Mouse (Mus musculus): Measurements from ENCODE around the gene Phldb1. TPM values are rescaled to one million over a fixed set of nuclear protein-coding genes. Genes with fewer than 3 reads are reported as not detected.

The Phldb1 gene
- polyA plus RNA-seq, 1 experiment from 2014 or later: 36.3 TPM

DNA sequence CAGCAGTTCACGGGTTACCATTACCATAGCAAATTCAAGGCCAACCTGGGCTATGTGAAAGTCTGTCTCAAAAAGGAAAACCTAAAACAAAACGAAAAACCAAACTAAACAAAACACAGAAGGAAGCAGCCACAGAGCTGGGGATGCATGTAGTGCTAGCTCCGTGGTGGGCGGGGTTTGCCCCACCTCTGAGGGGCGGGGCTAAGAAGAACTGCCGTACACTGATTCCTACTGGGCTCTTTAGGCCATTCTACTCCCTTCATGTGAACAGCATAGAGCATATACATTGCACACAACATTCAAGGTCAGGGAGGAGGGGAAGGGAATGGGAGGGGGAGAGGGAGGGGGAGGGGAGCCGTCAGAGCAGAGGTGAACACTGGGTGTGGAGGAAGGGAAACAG lies 44.4 kb downstream of the Phldb1 start:
- Histone ChIP-seq H3K4me2 (replicated peaks; ENCODE audit: low read depth, low read length) (no peak overlapping the region), H3K9me3 (ENCODE audit: control insufficient read depth, low read length) (no peaks in the 10 kb centered on the region), H3K27ac (ENCODE audit: low read depth, low read length) (no peak overlapping the region), H3K36me3 (ENCODE audit: control insufficient read depth, insufficient read depth, low read length) (peaks cover 9% of the 10 kb centered on the region; the same call in 1 of the 2 replicates), H3K4me3 (ENCODE audit: low read depth, low read length) (no peak overlapping the region), H3K9ac (ENCODE audit: low read depth, low read length) (no peak overlapping the region), H3K27me3 (ENCODE audit: control insufficient read depth, insufficient read depth, low read length) (no peaks in the 10 kb centered on the region), H3K4me1 (replicated peaks; ENCODE audit: control insufficient read depth, insufficient read depth, low read length) (peaks cover 13% of the 10 kb centered on the region)
- no peak for ATAC-seq (ENCODE audit: low FRiP score)
- peak; percentile 10 for DNase-seq (ENCODE audit: low spot score)
- 57% methylated on average over 7 of the region's 7 CpGs for WGBS

DNA sequence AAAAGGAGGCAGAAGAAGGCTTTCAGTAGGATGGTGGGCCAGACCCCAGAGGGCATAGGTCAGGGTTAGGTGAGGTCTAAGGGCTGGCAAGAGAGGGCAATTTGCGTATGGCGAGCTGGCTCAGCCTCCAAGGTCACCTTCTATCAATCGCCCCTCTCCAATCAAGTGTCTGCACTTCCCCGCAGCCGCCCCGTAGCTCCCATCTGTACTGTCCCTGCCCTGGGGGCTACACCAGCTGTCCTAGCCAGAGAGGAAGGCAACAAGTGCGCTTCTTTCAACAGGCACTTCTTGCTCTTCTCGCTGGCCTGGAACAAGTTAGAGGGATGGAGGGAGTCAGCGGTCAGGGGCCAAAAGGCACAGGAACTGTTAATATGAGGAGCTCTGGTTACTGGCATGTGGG lies 47.0 kb downstream of the Phldb1 start:
- peaks cover 6% of the 10 kb centered on the region; the same call in 1 of the 2 replicates for H3K36me3 ChIP-seq (ENCODE audit: control insufficient read depth, insufficient read depth, low read length)
- no peak overlapping the region for H3K9ac ChIP-seq (ENCODE audit: low read depth, low read length)

DNA sequence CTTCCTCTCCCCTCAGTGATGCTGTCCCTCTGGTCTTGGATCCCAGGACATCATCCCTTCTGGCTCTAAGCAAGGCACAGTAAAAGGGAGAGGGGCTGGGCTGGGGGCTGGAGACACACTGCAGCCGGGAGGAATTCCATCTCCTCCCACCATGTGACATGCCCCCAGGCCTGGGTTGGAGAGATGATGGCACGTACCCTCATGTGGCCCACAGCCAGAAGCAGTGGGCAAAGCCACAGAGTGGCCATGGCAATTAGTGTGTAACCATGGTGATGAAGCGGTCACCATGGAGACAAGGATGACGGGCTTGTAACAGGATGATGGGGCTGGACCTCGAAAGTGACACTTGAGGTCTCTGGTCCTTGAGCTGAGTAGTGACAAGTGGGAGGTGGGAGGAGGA lies 48.4 kb downstream of the Phldb1 start:
- Histone ChIP-seq H3K27ac (ENCODE audit: low read depth, low read length) (peak overlapping the region; percentile 45; the same call in 1 of the 2 replicates), H3K9ac (ENCODE audit: low read depth, low read length) (no peak overlapping the region), H3K4me3 (ENCODE audit: low read depth, low read length) (no peak overlapping the region), H3K9me3 (ENCODE audit: control insufficient read depth, low read length) (no peaks in the 10 kb centered on the region), H3K4me2 (replicated peaks; ENCODE audit: low read depth, low read length) (no peak overlapping the region), H3K4me1 (replicated peaks; ENCODE audit: control insufficient read depth, insufficient read depth, low read length) (peaks cover 16% of the 10 kb centered on the region), H3K27me3 (ENCODE audit: control insufficient read depth, insufficient read depth, low read length) (no peaks in the 10 kb centered on the region), H3K36me3 (ENCODE audit: control insufficient read depth, insufficient read depth, low read length) (peaks cover 5% of the 10 kb centered on the region; the same call in 1 of the 2 replicates)
- DNase-seq (ENCODE audit: low spot score): peak; percentile 82
- 50% methylated on average over 5 of the region's 5 CpGs for WGBS
- ATAC-seq (ENCODE audit: low FRiP score): peak; percentile 68

More for the DNA sequence above, 47.0 kb downstream of the Phldb1 start:
- DNase-seq (ENCODE audit: low spot score) (no peak), ATAC-seq (ENCODE audit: low FRiP score) (no peak)
- H3K27ac ChIP-seq (ENCODE audit: low read depth, low read length): no peak overlapping the region
- H3K9me3 ChIP-seq (ENCODE audit: control insufficient read depth, low read length): no peaks in the 10 kb centered on the region
- no peak overlapping the region for H3K4me2 ChIP-seq (replicated peaks; ENCODE audit: low read depth, low read length)
- WGBS: 63% methylated on average over 9 of the region's 9 CpGs
- no peak overlapping the region for H3K4me3 ChIP-seq (ENCODE audit: low read depth, low read length)
- peaks cover 16% of the 10 kb centered on the region for H3K4me1 ChIP-seq (replicated peaks; ENCODE audit: control insufficient read depth, insufficient read depth, low read length)
- no peaks in the 10 kb centered on the region for H3K27me3 ChIP-seq (ENCODE audit: control insufficient read depth, insufficient read depth, low read length)

DNA sequence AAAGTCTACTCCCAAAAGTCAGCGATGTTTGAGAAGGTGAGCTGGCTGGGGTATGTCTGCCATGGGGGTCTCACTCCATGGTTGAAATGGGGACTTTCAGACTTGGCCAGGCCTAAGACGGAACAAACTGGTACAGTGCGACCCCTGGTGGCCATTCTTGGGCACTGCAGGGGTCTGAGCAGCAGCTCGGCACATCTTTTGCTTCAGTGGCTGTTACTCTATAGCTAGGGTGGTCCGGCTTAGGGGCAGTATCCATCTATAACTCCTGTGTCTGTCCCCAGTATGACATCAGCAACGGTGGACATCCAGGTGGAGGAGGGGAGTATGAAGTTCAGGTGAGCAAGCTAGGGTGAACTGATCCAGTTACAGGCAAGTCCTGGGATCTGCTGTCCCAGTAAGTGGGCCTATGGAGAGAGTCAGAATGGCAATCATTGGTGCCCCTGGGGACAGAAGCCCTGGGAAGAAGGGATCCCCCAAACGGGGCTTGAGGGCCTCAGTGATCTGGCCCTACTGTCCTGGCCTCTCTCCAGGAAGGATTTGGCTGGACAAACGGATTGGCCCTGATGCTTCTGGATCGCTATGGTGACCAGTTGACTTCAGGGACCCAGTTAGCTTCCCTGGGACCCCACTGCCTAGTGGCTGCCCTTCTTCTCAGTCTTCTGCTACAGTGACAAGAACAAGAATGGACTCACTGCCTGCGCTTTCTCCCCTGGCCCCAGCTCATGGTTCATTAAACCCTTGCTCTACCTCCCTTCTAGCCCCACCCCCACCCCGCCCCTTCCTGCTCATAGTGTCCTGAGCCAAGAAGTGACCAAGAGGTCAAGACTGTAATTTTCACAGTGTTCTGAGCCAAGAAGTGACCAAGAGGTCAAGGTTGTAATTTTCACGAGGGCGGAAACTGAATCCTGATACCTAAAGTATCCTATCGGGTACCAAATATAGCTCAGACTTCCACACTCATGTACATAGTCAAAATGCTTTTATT lies 49.4 kb downstream of the Phldb1 start:
- H3K36me3 ChIP-seq (ENCODE audit: control insufficient read depth, insufficient read depth, low read length): peaks cover 2% of the 10 kb centered on the region; the same call in 1 of the 2 replicates
- no peak overlapping the region for H3K4me3 ChIP-seq (ENCODE audit: low read depth, low read length)
- no peak; the same call in 1 of the 2 replicates for ATAC-seq (ENCODE audit: low FRiP score)
- H3K27me3 ChIP-seq (ENCODE audit: control insufficient read depth, insufficient read depth, low read length): no peaks in the 10 kb centered on the region
- WGBS: 30% methylated on average over 14 of the region's 14 CpGs
- peak overlapping the region; percentile 45; the same call in 1 of the 2 replicates for H3K27ac ChIP-seq (ENCODE audit: low read depth, low read length)
- H3K9ac ChIP-seq (ENCODE audit: low read depth, low read length): 0 out of 2 replicates have a peak overlapping the region, but pooled peaks have one; percentile 16
- no peak overlapping the region for H3K4me2 ChIP-seq (replicated peaks; ENCODE audit: low read depth, low read length)
- peak; percentile 93 for DNase-seq (ENCODE audit: low spot score)
- no peaks in the 10 kb centered on the region for H3K9me3 ChIP-seq (ENCODE audit: control insufficient read depth, low read length)
- peaks cover 16% of the 10 kb centered on the region for H3K4me1 ChIP-seq (replicated peaks; ENCODE audit: control insufficient read depth, insufficient read depth, low read length)

DNA sequence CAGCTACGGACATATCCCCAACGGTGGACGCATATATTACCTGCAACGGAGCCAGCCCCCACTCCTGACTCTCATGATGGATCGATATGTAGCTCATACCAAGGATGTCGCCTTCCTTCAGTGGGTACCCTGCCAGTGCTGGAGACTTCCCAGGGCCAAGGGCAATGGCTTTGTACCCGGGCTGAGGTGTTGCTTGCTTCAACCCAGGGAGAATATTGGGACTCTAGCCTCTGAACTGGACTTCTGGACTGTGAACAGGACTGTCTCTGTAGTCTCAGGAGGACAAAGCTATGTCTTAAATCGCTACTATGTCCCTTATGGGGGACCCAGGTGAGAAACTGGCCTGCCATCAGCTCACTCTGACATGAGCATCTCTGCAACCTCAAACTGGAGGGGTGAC lies 52.0 kb downstream of the Phldb1 start:
- H3K36me3 ChIP-seq (ENCODE audit: control insufficient read depth, insufficient read depth, low read length): peaks cover 2% of the 10 kb centered on the region; the same call in 1 of the 2 replicates
- DNase-seq (ENCODE audit: low spot score): no peak
- H3K4me2 ChIP-seq (replicated peaks; ENCODE audit: low read depth, low read length): no peak overlapping the region
- no peak overlapping the region for H3K27ac ChIP-seq (ENCODE audit: low read depth, low read length)
- peaks cover 16% of the 10 kb centered on the region for H3K4me1 ChIP-seq (replicated peaks; ENCODE audit: control insufficient read depth, insufficient read depth, low read length)
- H3K9ac ChIP-seq (ENCODE audit: low read depth, low read length): no peak overlapping the region
- WGBS: 90% methylated on average over 8 of the region's 8 CpGs
- H3K27me3 ChIP-seq (ENCODE audit: control insufficient read depth, insufficient read depth, low read length): no peaks in the 10 kb centered on the region
- no peak for ATAC-seq (ENCODE audit: low FRiP score)
- H3K9me3 ChIP-seq (ENCODE audit: control insufficient read depth, low read length): no peaks in the 10 kb centered on the region
- H3K4me3 ChIP-seq (ENCODE audit: low read depth, low read length): no peak overlapping the region

DNA sequence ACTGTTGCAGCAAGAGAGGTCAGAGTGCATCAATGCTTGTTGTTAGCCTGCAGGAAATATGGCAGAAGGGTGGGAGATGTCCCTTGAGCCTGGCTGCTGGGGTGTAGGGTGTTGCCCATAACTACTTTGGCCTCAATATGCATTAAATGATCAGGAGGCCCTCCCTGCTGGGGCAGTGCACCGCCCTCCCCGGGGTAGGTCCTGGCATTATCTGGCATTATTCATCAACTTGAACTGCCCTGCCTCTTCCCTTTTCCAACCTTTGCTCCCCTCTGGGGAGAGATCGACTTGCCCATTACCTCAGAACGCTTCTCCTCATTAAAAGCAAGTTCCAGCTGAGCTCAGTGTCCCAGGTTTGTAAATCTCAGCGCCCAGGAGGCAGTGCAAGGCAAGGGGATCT lies 55.4 kb downstream of the Phldb1 start:
- WGBS: 64% methylated on average over 5 of the region's 5 CpGs
- Histone ChIP-seq H3K27me3 (ENCODE audit: control insufficient read depth, insufficient read depth, low read length) (no peaks in the 10 kb centered on the region), H3K4me1 (replicated peaks; ENCODE audit: control insufficient read depth, insufficient read depth, low read length) (no peaks in the 10 kb centered on the region), H3K27ac (ENCODE audit: low read depth, low read length) (no peak overlapping the region), H3K4me3 (ENCODE audit: low read depth, low read length) (no peak overlapping the region), H3K9me3 (ENCODE audit: control insufficient read depth, low read length) (no peaks in the 10 kb centered on the region), H3K9ac (ENCODE audit: low read depth, low read length) (no peak overlapping the region), H3K36me3 (ENCODE audit: control insufficient read depth, insufficient read depth, low read length) (no peaks in the 10 kb centered on the region), H3K4me2 (replicated peaks; ENCODE audit: low read depth, low read length) (no peak overlapping the region)
- no peak for DNase-seq (ENCODE audit: low spot score)
- no peak for ATAC-seq (ENCODE audit: low FRiP score)

DNA sequence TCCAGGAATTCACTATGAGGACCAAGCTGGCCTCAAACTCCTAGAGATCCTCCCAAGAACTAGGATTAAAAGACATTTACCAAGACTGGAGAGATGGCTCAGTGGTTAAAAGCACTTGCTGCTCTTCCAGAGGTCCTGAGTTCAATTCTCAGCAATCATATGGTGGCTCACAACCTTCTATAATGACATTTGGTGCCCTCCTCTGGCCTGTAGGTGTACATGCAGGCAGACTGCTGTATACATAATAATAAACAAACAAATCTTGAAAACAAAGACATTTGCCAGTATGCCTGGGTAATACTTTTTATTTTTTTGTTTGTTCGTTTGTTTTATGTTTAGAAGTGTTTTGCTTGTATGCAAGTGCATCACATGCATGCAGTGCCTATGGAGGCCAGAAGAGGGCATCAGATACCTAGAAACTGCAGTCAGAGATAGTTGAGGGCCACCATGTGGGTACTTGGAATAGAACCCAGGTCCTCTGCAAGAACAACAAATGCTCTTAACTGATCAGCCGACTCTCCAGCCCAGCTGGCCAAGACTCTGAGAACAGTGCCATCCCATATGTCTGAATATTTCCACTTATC lies 56.6 kb downstream of the Phldb1 start:
- WGBS: 92% methylated on average over 2 of the region's 2 CpGs
- no peak overlapping the region for H3K9ac ChIP-seq (ENCODE audit: low read depth, low read length)
- no peaks in the 10 kb centered on the region for H3K27me3 ChIP-seq (ENCODE audit: control insufficient read depth, insufficient read depth, low read length)
- H3K36me3 ChIP-seq (ENCODE audit: control insufficient read depth, insufficient read depth, low read length): no peaks in the 10 kb centered on the region
- H3K27ac ChIP-seq (ENCODE audit: low read depth, low read length): no peak overlapping the region
- no peak for ATAC-seq (ENCODE audit: low FRiP score)
- DNase-seq (ENCODE audit: low spot score): no peak
- H3K4me1 ChIP-seq (replicated peaks; ENCODE audit: control insufficient read depth, insufficient read depth, low read length): no peaks in the 10 kb centered on the region
- no peak overlapping the region for H3K4me2 ChIP-seq (replicated peaks; ENCODE audit: low read depth, low read length)
- H3K9me3 ChIP-seq (ENCODE audit: control insufficient read depth, low read length): no peaks in the 10 kb centered on the region
- H3K4me3 ChIP-seq (ENCODE audit: low read depth, low read length): no peak overlapping the region

DNA sequence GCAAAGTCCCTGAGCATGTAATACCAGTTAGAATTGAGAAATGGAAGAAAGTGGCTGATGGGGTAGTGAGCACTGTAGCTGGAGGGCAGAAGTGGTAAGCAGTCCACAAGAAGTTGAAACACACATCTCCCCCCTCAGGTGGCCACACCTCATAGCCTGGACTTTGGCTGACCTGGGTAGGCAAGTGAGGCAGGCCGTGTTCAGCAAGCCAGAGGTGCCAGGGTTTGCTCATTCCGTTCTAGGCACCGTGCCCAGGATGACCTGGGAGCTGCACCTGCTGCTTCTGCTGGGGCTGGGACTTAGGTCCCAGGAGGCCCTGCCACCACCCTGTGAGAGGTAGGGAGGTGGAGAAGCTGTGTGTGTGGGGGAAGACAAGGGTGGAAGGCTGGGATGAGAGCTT lies 62.0 kb downstream of the Phldb1 start, which contains the start of gene Treh:
TSS of gene Treh (plus strand) at position 229 of the 400 bp plus-strand sequence.
- Histone ChIP-seq H3K27me3 (ENCODE audit: control insufficient read depth, insufficient read depth, low read length) (no peaks in the 10 kb centered on the region), H3K27ac (ENCODE audit: low read depth, low read length) (no peak within 1 kb of the TSS), H3K4me3 (ENCODE audit: low read depth, low read length) (no peak within 1 kb of the TSS), H3K4me1 (replicated peaks; ENCODE audit: control insufficient read depth, insufficient read depth, low read length) (no peaks in the 10 kb centered on the region), H3K9me3 (ENCODE audit: control insufficient read depth, low read length) (no peaks in the 10 kb centered on the region), H3K4me2 (replicated peaks; ENCODE audit: low read depth, low read length) (no peak within 1 kb of the TSS), H3K9ac (ENCODE audit: low read depth, low read length) (no peak within 1 kb of the TSS), H3K36me3 (ENCODE audit: control insufficient read depth, insufficient read depth, low read length) (no peaks in the 10 kb centered on the region)
- DNase-seq (ENCODE audit: low spot score): no peak
- 91% methylated on average over 3 of the region's 3 CpGs for WGBS
- no peak for ATAC-seq (ENCODE audit: low FRiP score)

All from hindbrain, embryonic 11.5 days (tissue).